Mouse (Mus musculus): ENCODE measurements at regions not wholly inside any gene's neighbourhood (a gene's known extent, or its start where the extent isn't known, plus 50 kb on each side); places are given as distances from the start of the nearest gene placed in this dataset.
A peak's percentile ranks its signal among the peaks of the same experiment; 100 is the strongest.

DNA sequence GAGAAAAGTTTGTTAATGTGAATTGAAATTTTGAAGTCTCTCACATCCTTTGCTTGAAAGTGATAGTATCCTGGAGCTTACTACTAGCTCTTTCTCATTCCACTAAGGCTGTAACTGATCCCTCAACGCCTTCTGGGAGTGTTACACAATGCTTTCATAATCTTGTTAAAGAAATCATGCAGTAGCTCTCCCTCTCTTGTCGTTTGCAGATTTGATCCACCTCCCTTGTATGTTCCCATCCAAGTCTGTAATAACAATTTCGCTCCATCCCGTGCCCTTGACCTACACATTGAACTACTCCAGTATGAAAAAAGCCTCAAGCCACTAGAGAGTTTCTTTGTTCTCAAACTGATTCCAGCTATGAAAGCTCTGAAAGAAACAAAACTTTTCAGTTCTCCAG, 63.9 kb upstream of the Fibin start:
- DNase-seq (ENCODE audit: inconsistent age in 2 of 2, low spot score in 1 of 2): peak in 1 of 2 experiments; percentile 24

GRCm38 (mm10) chr2:110452694-110453093, 89.7 kb upstream of the Fibin start:
- no peak for DNase-seq (ENCODE audit: inconsistent age in 2 of 2, low spot score in 1 of 2)

GRCm38 (mm10) chr2:110472307-110472995, 109.5 kb upstream of the Fibin start:
- peak in 1 of 2 experiments; percentile 59 for DNase-seq (ENCODE audit: inconsistent age in 2 of 2, low spot score in 1 of 2)

DNA sequence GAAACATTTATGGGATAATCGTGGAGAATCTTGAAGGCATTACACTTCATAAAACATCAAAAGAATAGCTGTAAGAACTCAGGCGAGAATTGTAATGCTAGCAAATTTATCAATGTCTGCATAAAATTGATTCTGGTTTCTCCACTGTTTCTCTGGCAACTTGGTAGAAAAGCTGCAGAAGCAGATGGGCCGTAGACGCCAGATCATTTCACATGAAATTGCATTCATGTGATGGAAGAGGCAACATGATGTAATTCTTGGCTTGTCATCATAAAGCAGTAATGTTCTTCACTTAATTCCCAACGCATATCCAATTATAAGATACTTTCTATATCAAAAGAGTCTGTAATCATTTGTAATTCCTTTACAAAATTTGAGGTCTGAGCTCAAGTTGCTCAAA, 113.6 kb upstream of the Fibin start:
- no peak for DNase-seq (ENCODE audit: inconsistent age in 2 of 2, low spot score in 1 of 2)

- no peak for DNase-seq (ENCODE audit: inconsistent age in 2 of 2, low spot score in 1 of 2)
Measured at GRCm38 (mm10) chr2:110481327-110481726, 115.8 kb upstream of the Slc5a12 start.

GRCm38 (mm10) chr2:110486201-110486600, 110.9 kb upstream of the Slc5a12 start:
- DNase-seq (ENCODE audit: inconsistent age in 2 of 2, low spot score in 1 of 2): peak in 1 of 2 experiments; percentile 20

DNA sequence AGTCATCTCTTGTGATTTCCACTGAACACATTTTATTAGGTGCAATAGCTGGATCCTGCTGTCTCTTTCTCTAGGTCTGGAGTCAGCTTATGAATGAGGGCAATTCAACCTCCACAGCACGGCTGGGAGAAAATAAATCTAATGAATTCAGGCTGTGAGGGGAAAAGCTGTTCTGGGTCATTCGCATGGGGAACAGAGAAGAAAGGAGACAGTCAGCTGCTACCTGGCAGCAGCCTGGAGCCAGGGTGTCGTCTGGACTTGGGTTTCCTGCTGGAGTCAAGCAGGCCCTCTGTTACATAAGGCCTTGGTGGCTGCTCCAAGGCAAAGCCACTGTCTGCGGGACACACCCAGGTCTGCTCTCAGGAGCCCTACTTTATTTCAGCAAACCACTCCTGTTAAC, 110.4 kb upstream of the Slc5a12 start:
- peak; percentile 5 to 48 for DNase-seq (ENCODE audit: inconsistent age in 2 of 2, low spot score in 1 of 2)

GRCm38 (mm10) chr2:110487950-110488349, 109.1 kb upstream of the Slc5a12 start:
- no peak for DNase-seq (ENCODE audit: inconsistent age in 2 of 2, low spot score in 1 of 2)

GRCm38 (mm10) chr2:110501786-110502185, 95.3 kb upstream of the Slc5a12 start:
- no peak for DNase-seq (ENCODE audit: inconsistent age in 2 of 2, low spot score in 1 of 2)

- no peak for DNase-seq (ENCODE audit: inconsistent age in 2 of 2, low spot score in 1 of 2)
Measured at GRCm38 (mm10) chr2:110508162-110508748, 88.8 kb upstream of the Slc5a12 start.

DNA sequence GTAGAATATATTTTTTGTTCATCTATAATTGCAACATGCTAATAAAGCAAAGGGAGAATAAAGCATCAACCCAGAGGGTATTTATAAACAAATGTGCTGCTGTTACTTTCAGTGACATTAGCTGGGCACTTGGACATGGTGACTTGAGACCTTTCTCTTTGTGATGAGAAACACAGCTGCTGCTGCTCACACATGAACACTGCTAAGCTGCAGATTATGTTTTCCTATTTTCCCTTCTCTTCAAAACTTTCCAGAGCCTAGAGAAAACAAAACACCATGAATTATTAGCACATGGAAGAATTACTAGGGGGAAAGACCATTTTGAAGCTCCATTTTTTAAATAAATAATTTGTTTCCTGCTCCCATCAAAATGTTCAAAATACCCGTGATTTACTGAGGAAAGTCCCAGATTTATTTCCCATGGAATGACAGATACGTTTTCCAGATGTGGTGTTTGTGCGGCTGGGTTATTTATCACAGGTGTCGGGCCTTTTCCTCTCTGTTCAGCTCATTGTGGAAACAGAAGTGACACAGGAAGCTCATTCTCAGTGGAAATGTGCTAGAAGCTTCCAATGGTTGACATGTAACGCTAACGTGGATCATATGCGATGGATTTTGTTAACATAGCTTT, 73.8 kb upstream of the Slc5a12 start:
- DNase-seq (ENCODE audit: inconsistent age in 2 of 2, low spot score in 1 of 2): peak in 1 of 2 experiments; percentile 25

GRCm38 (mm10) chr2:110528191-110528590, 68.9 kb upstream of the Slc5a12 start:
- DNase-seq (ENCODE audit: inconsistent age in 2 of 2, low spot score in 1 of 2): no peak

- DNase-seq (ENCODE audit: inconsistent age in 2 of 2, low spot score in 1 of 2): no peak
Measured at GRCm38 (mm10) chr2:110540140-110540539, 57.0 kb upstream of the Slc5a12 start.

GRCm38 (mm10) chr2:110540570-110541357, 56.3 kb upstream of the Slc5a12 start:
- DNase-seq (ENCODE audit: inconsistent age in 2 of 2, low spot score in 1 of 2): no peak

GRCm38 (mm10) chr2:110541358-110541737, 55.8 kb upstream of the Slc5a12 start:
- no peak for DNase-seq (ENCODE audit: inconsistent age in 2 of 2, low spot score in 1 of 2)

All from adrenal gland, adult (tissue).